Comparison of ENCODE assay signal across 8 mouse cellular contexts in genomic region chr1:41001154-41001949, GRCm38 (mm10).
DNase-seq lines count a peak whose midpoint lies in the region; ATAC-seq lines count a peak whose summit lies in the region.

No protein-coding gene starts in this region.

- intact Hi-C loops in left cerebral cortex, postnatal 10 days (cut with DNase I): loop anchor here (10.0 kb wide), 1 partner anchor 143 kb away; no protein-coding TSS in a partner anchor

- no peaks in the 10 kb centered on the region for H3K27me3 ChIP-seq in hindbrain, embryonic 12.5 days

- peak; percentile 72 for ATAC-seq in hindbrain, embryonic 12.5 days (ENCODE audit: low FRiP score)
- ATAC-seq in megakaryocyte, adult 5-6 weeks (ENCODE audit: poor library complexity, severe bottlenecking): no peak

- H3K9me3 ChIP-seq in hindbrain, embryonic 12.5 days (replicated peaks): no peaks in the 10 kb centered on the region

- no peak overlapping the region for H3K4me3 ChIP-seq in hindbrain, embryonic 12.5 days

- DNase-seq in kidney, adult 11 months: peak; percentile 4
- no peak for DNase-seq in kidney, adult 18-20 months
- DNase-seq in embryo, embryonic 10 days (ENCODE audit: low spot score): peak; percentile 77
- peak; percentile 52 to 57 for DNase-seq in left cerebral cortex, postnatal 10 days (ENCODE audit: extremely low spot score in 1 of 2, low spot score in 2 of 2)
- peak; percentile 71 for DNase-seq in retina, postnatal 1 day
- no peak for DNase-seq in adrenal gland, adult (ENCODE audit: inconsistent age in 2 of 2, low spot score in 1 of 2)

- no peak overlapping the region for H3K4me2 ChIP-seq in hindbrain, embryonic 12.5 days (replicated peaks)

- H3K27ac ChIP-seq in hindbrain, embryonic 12.5 days: no peak overlapping the region

- H3K36me3 ChIP-seq in hindbrain, embryonic 12.5 days: no peaks in the 10 kb centered on the region

- no peak overlapping the region for H3K9ac ChIP-seq in hindbrain, embryonic 12.5 days

- H3K4me1 ChIP-seq in hindbrain, embryonic 12.5 days: no peaks in the 10 kb centered on the region

- 46% methylated on average over 13 of the region's 13 CpGs for WGBS in hindbrain, embryonic 12.5 days

Comparison
In these comparisons a context has a peak if more than half of its experiments do, and no peak if none do; other contexts are left out.
1. DNase-seq: peak in kidney, adult 11 months (single experiment), embryo, embryonic 10 days (single experiment), left cerebral cortex, postnatal 10 days (2 of 2) and retina, postnatal 1 day (single experiment); none in kidney, adult 18-20 months (single experiment) and adrenal gland, adult (0 of 2).